ENCODE assay signal across 16 mouse cellular contexts in genomic region chr3:155039012-155039836, GRCm38 (mm10). TPM values are rescaled to one million over a fixed set of nuclear protein-coding genes. Genes with fewer than 3 reads are reported as not detected.
DNase-seq lines count a peak whose midpoint lies in the region; ATAC-seq and TF ChIP-seq lines count a peak whose summit lies in the region.
"Had no signal": no experiment of that assay in that cellular context is flagged by ENCODE, and none has a peak within 500 bp of the region (broad histone marks: within the 10 kb centered on the region; RNA-seq: fewer than 3 reads in every experiment).

No protein-coding gene starts in this region.

- no peak for ATAC-seq in intestine, postnatal 0 days
- no peak for ATAC-seq in intestine, embryonic 16.5 days

- H3K36me3 ChIP-seq in intestine, postnatal 0 days (ENCODE audit: control insufficient read depth, insufficient read depth) = no peaks in the 10 kb centered on the region
- H3K36me3 ChIP-seq in intestine, embryonic 16.5 days (ENCODE audit: control insufficient read depth, insufficient read depth, low read length) = no peaks in the 10 kb centered on the region
- H3K36me3 ChIP-seq: embryonic facial prominence, embryonic 15.5 days; liver, embryonic 13.5 days had no signal

- WGBS in intestine, postnatal 0 days = 67% methylated on average over 1 of the region's 1 CpGs
- 22% methylated on average over 1 of the region's 1 CpGs for WGBS in intestine, embryonic 16.5 days

- no peaks in the 10 kb centered on the region for H3K4me1 ChIP-seq in intestine, postnatal 0 days (replicated peaks; ENCODE audit: control insufficient read depth, insufficient read depth, low read length)
- no peaks in the 10 kb centered on the region for H3K4me1 ChIP-seq in intestine, embryonic 16.5 days (ENCODE audit: control insufficient read depth, insufficient read depth, low read length)
- H3K4me1 ChIP-seq: embryonic facial prominence, embryonic 15.5 days; liver, embryonic 13.5 days had no signal

- intact Hi-C loops in heart, postnatal 10 days (cut with DNase I) = no loop called here

- no peaks in the 10 kb centered on the region for H3K27me3 ChIP-seq in intestine, postnatal 0 days (replicated peaks; ENCODE audit: control insufficient read depth, insufficient read depth, low read length)
- no peaks in the 10 kb centered on the region for H3K27me3 ChIP-seq in intestine, embryonic 16.5 days (replicated peaks; ENCODE audit: control insufficient read depth, insufficient read depth, low read length)
- H3K27me3 ChIP-seq: embryonic facial prominence, embryonic 15.5 days; liver, embryonic 13.5 days had no signal

- no peak overlapping the region for H3K9ac ChIP-seq in intestine, postnatal 0 days (ENCODE audit: low read depth, low read length)
- H3K9ac ChIP-seq in intestine, embryonic 16.5 days (ENCODE audit: low read depth, low read length) = no peak overlapping the region
- H3K9ac ChIP-seq: embryonic facial prominence, embryonic 15.5 days; liver, embryonic 13.5 days had no signal

- DNase-seq in NIH3T3 (ENCODE audit: low read depth) = peak; percentile 43
- DNase-seq in brain, embryonic 14.5 days (ENCODE audit: low read depth) = peak; percentile 11
- DNase-seq in heart, postnatal 10 days = peak; percentile 31 to 42
- DNase-seq in cerebellum, adult 18-20 months = no peak
- no peak for DNase-seq in ovary, postnatal 14 days (ENCODE audit: low spot score)
- DNase-seq: cerebellum, adult 8-10 months; kidney, adult 9 months; liver, embryonic 13.5 days; lung, postnatal 36 days had no signal

- peak; percentile 56 for TF ChIP-seq CTCF in intestine, postnatal 0 days (IDR thresholded peaks at IDR 0.05; ENCODE audit: low read depth)
- TF ChIP-seq CTCF in brain, embryonic 14.5 days (IDR thresholded peaks at IDR 0.05; ENCODE audit: borderline replicate concordance, extremely low read depth, insufficient read depth, insufficient read length) = no peak

- no peak for TF ChIP-seq POLR2A in brain, embryonic 14.5 days (IDR thresholded peaks at IDR 0.05; ENCODE audit: borderline replicate concordance, extremely low read depth, insufficient read depth, insufficient read length, poor library complexity, severe bottlenecking)

- H3K4me3 ChIP-seq in intestine, postnatal 0 days (ENCODE audit: low read depth, low read length) = no peak overlapping the region
- no peak overlapping the region for H3K4me3 ChIP-seq in intestine, embryonic 16.5 days (ENCODE audit: low read length)
- H3K4me3 ChIP-seq: embryonic facial prominence, embryonic 15.5 days; liver, embryonic 13.5 days had no signal

- no peak overlapping the region for H3K27ac ChIP-seq in intestine, postnatal 0 days (ENCODE audit: low read depth, low read length)
- H3K27ac ChIP-seq in intestine, embryonic 16.5 days (ENCODE audit: low read length) = no peak overlapping the region
- H3K27ac ChIP-seq: embryonic facial prominence, embryonic 15.5 days; liver, embryonic 13.5 days had no signal

- H3K9me3 ChIP-seq in intestine, postnatal 0 days (ENCODE audit: control insufficient read depth) = no peaks in the 10 kb centered on the region
- H3K9me3 ChIP-seq in intestine, embryonic 16.5 days (ENCODE audit: control insufficient read depth, low read length) = no peaks in the 10 kb centered on the region
- H3K9me3 ChIP-seq: embryonic facial prominence, embryonic 15.5 days; liver, embryonic 13.5 days had no signal

- no peak overlapping the region for H3K4me2 ChIP-seq in intestine, postnatal 0 days (replicated peaks; ENCODE audit: low read depth)
- H3K4me2 ChIP-seq in intestine, embryonic 16.5 days (ENCODE audit: low read depth, low read length) = no peak overlapping the region
- H3K4me2 ChIP-seq: embryonic facial prominence, embryonic 15.5 days; liver, embryonic 13.5 days had no signal

RNA-seq across cellular contexts. Expression of gene Tnni3k, which starts 16.0 kb away (rescaled TPM):
- polyA plus RNA-seq in intestine, postnatal 0 days (2015; fragmentation: Nextera tagmentation; extraction: Ambion mirVana) = 0.08 TPM in 2 replicates
- polyA plus RNA-seq in intestine, embryonic 16.5 days (2015; fragmentation: Nextera tagmentation; extraction: Ambion mirVana) = not detected in 2 replicates
- polyA plus RNA-seq in brain, embryonic 14.5 days (2012; rRNA removed) = 0.05 and 0.13 TPM in 2 replicates
- total RNA-seq in heart, postnatal 10 days (2021) = 100 to 1,000 TPM in 1 of 2 experiments, 10 to 100 TPM in 1; 95.5 to 104 TPM
- total RNA-seq: adrenal gland, postnatal 36 days; hematopoietic stem cell, adult 5-6 weeks; MEL had no signal
- polyA plus RNA-seq: embryonic facial prominence, embryonic 15.5 days; liver, embryonic 13.5 days; stomach, embryonic 16.5 days had no signal

RNA-seq across cellular contexts. Expression of gene Fpgt, which starts 54.0 kb away (rescaled TPM):
- polyA plus RNA-seq in intestine, postnatal 0 days (2015; fragmentation: Nextera tagmentation; extraction: Ambion mirVana) = 15.2 and 17.0 TPM in 2 replicates
- 17.3 and 22.4 TPM in 2 replicates for polyA plus RNA-seq in intestine, embryonic 16.5 days (2015; fragmentation: Nextera tagmentation; extraction: Ambion mirVana)
- polyA plus RNA-seq in brain, embryonic 14.5 days (2012; rRNA removed) = 16.6 and 19.8 TPM in 2 replicates
- total RNA-seq in heart, postnatal 10 days (2021) = 10 to 100 TPM; 12.0 to 13.5 TPM

RNA-seq across cellular contexts. Expression of gene Lrriq3, which starts 54.0 kb away (rescaled TPM):
- 1.2 and 1.5 TPM in 2 replicates for polyA plus RNA-seq in intestine, postnatal 0 days (2015; fragmentation: Nextera tagmentation; extraction: Ambion mirVana)
- polyA plus RNA-seq in intestine, embryonic 16.5 days (2015; fragmentation: Nextera tagmentation; extraction: Ambion mirVana) = 1.1 and 1.2 TPM in 2 replicates
- polyA plus RNA-seq in brain, embryonic 14.5 days (2012; rRNA removed) = 0.39 and 0.51 TPM in 2 replicates
- total RNA-seq in heart, postnatal 10 days (2021) = under 1 TPM; 0.25 to 0.34 TPM

Comparison
In these comparisons a context has a peak if more than half of its experiments do, and no peak if none do; other contexts are left out.
1. DNase-seq: peak in NIH3T3 (single experiment), brain, embryonic 14.5 days (single experiment) and heart, postnatal 10 days (2 of 2); none in cerebellum, adult 18-20 months (0 of 2) and ovary, postnatal 14 days (single experiment).